In genomic region chr11:24328481-24328880, GRCm38 (mm10) we compare ENCODE assay signal across 14 mouse cellular contexts.
"Had no signal": no experiment of that assay in that cellular context is flagged by ENCODE, and none has a peak within 500 bp of the region (broad histone marks: within the 10 kb centered on the region; RNA-seq: fewer than 3 reads in every experiment).

No protein-coding gene starts in this region.

- H3K27ac ChIP-seq: limb, embryonic 15.5 days; liver, embryonic 12.5 days; midbrain, embryonic 15.5 days; neural tube, embryonic 12.5 days; stomach, postnatal 0 days had no signal

- H3K4me1 ChIP-seq: limb, embryonic 15.5 days; liver, embryonic 12.5 days; midbrain, embryonic 15.5 days; neural tube, embryonic 12.5 days had no signal

- H3K9ac ChIP-seq: limb, embryonic 15.5 days; liver, embryonic 12.5 days; lung, embryonic 14.5 days; midbrain, embryonic 15.5 days; neural tube, embryonic 12.5 days had no signal

- H3K27me3 ChIP-seq: limb, embryonic 15.5 days; liver, embryonic 12.5 days; midbrain, embryonic 15.5 days; neural tube, embryonic 12.5 days had no signal

- DNase-seq: kidney, postnatal 36 days; layer of hippocampus, adult 9-11 months; layer of hippocampus, postnatal 36 days; lung, embryonic 14.5 days; lung, postnatal 10 days; lung, postnatal 4 days; thymus, postnatal 4 days had no signal

- H3K4me3 ChIP-seq: limb, embryonic 15.5 days; liver, embryonic 12.5 days; megakaryocyte, embryonic 14.5 days; midbrain, embryonic 15.5 days; neural tube, embryonic 12.5 days had no signal

- H3K36me3 ChIP-seq: limb, embryonic 15.5 days; liver, embryonic 12.5 days; midbrain, embryonic 15.5 days; neural tube, embryonic 12.5 days had no signal

- H3K9me3 ChIP-seq: limb, embryonic 15.5 days; liver, embryonic 12.5 days; megakaryocyte, embryonic 14.5 days; midbrain, embryonic 15.5 days; neural tube, embryonic 12.5 days had no signal

- ATAC-seq: liver, embryonic 12.5 days; midbrain, embryonic 15.5 days had no signal

- H3K4me2 ChIP-seq: limb, embryonic 15.5 days; liver, embryonic 12.5 days; lung, embryonic 14.5 days; midbrain, embryonic 11.5 days; midbrain, embryonic 15.5 days; neural tube, embryonic 12.5 days had no signal
